Mouse (Mus musculus): ENCODE data around the gene Il10rb. TPM values are rescaled to one million over a fixed set of nuclear protein-coding genes. Genes with fewer than 3 reads are reported as not detected.

Il10rb gene
- polyA plus RNA-seq, 1 experiment: 53.1 TPM

DNA sequence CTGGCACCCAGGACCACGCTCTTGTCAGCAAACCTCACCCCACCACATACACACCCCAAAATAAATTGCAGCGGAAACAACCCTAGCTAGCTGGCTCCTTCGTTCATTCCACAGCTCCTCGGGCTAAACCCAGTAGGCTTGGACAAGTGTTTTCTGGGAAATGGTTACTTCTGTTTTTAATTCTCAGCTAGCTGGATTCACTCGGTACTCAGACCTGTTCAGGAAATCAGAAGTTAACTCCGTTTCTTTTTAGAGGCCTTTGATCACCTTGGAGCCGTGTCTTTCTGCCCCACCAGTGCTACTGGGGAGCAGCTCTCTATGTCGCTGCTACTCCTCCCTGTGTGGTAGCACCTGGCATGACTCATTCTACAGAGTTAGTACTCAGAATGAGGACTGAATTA, 37.2 kb downstream of the Il10rb start:
- WGBS: 71% methylated on average over 8 of the region's 8 CpGs
- TF ChIP-seq CTCF (IDR thresholded peaks at IDR 0.05; ENCODE audit: insufficient read depth, low read length) (no peak), POLR2A (IDR thresholded peaks at IDR 0.05; ENCODE audit: borderline replicate concordance, extremely low read depth, low read depth, low read length) (no peak)
- no peak overlapping the region for H3K4me3 ChIP-seq (replicated peaks; ENCODE audit: extremely low read depth, low read depth, low read length)
- H3K4me1 ChIP-seq (ENCODE audit: control insufficient read depth, insufficient read depth, low read length): peaks cover 13% of the 10 kb centered on the region; the same call in 1 of the 2 replicates
- no peak for DNase-seq

DNA sequence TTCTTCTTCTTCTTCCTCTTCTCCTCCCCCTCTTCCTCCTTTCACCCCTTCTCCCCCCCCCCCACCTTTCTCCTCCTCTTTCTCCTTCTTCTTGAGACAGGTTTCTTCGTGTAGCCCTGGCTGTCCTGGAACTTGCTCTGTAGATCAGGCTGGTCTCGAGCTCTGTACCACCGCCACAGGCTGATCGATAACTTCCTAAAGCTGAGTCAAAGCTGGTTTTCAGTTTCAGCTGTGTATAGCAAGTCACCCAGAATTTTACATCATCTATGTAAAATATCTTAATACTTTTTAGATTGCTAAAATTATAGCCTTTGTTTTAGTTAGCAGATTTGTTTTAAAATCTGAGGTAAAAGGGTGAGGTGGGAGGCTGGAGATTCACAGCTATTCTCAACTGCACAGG, 38.9 kb downstream of the Il10rb start:
- peaks cover 11% of the 10 kb centered on the region; the same call in 1 of the 2 replicates for H3K4me1 ChIP-seq (ENCODE audit: control insufficient read depth, insufficient read depth, low read length)
- no peak for TF ChIP-seq POLR2A (IDR thresholded peaks at IDR 0.05; ENCODE audit: borderline replicate concordance, extremely low read depth, low read depth, low read length)
- no peak for TF ChIP-seq CTCF (IDR thresholded peaks at IDR 0.05; ENCODE audit: insufficient read depth, low read length)
- no peak for DNase-seq
- no peak overlapping the region for H3K4me3 ChIP-seq (replicated peaks; ENCODE audit: extremely low read depth, low read depth, low read length)
- WGBS: 71% methylated on average over 4 of the region's 4 CpGs

DNA sequence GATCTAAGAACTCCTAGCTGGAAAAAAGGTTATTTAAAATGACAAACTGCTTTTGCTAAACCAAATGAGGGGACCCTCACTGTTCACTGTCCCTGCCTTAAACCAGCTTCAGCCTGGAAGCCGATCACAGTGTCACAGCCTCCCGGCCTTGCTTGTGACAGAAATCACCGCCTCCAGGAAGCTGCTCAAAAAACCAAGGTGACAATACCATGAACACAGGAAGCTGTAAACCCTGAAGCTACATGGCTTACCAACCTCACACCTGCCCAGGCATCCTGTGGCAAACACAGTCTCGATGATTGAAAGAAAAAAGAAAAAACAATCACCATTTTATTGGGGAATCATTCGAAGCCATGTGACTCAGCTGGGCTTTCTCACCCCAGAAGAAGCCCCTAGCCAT, 39.6 kb downstream of the Il10rb start:
- no peak for TF ChIP-seq CTCF (IDR thresholded peaks at IDR 0.05; ENCODE audit: insufficient read depth, low read length)
- no peak for TF ChIP-seq POLR2A (IDR thresholded peaks at IDR 0.05; ENCODE audit: borderline replicate concordance, extremely low read depth, low read depth, low read length)
- Histone ChIP-seq H3K4me3 (replicated peaks; ENCODE audit: extremely low read depth, low read depth, low read length) (no peak overlapping the region), H3K4me1 (ENCODE audit: control insufficient read depth, insufficient read depth, low read length) (peaks cover 11% of the 10 kb centered on the region; the same call in 1 of the 2 replicates)
- no peak for DNase-seq
- 62% methylated on average over 5 of the region's 5 CpGs for WGBS

DNA sequence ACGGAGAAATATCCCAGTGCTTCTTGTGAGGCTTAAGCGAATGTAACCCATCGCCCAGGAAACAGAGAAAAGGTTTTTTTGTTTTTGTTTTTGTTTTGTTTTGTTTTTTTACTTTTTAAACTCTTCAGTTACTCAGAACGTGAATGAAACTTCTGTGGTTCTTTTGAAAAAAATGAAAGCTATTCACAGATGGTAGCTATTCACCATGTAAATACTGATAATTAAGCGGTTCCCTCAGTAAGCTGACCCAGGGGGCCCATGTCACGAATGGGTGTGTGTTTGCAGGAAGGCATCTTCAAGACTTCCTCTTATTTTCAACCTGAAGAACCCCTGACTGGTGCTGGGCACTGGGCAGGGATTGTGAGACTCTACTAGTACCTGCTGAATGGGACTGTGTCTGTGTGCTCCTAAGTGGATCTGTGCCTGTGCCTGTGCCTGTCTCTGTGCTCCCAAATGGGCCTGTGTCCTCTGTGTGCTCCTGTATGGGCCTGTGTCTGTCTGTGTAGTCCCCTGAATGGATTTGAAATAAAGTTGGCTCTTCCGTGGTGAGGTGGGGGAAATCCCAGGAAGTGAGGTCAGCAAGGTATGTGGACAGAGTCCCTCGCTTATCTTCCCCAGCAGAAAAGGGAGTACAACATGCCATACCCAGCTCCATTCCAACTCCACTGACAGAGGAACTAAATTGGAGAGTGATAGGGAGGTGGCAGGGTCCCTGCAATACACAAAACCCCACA, 41.0 kb downstream of the Il10rb start:
- no peak for DNase-seq
- 60% methylated on average over 8 of the region's 8 CpGs for WGBS
- peaks cover 7% of the 10 kb centered on the region for H3K4me1 ChIP-seq (ENCODE audit: control insufficient read depth, insufficient read depth, low read length)
- no peak overlapping the region for H3K4me3 ChIP-seq (replicated peaks; ENCODE audit: extremely low read depth, low read depth, low read length)
- TF ChIP-seq CTCF (IDR thresholded peaks at IDR 0.05; ENCODE audit: insufficient read depth, low read length) (no peak), POLR2A (IDR thresholded peaks at IDR 0.05; ENCODE audit: borderline replicate concordance, extremely low read depth, low read depth, low read length) (no peak)

- 34% methylated on average over 6 of the region's 6 CpGs for WGBS
- peak; percentile 22 for DNase-seq
- Histone ChIP-seq H3K4me3 (replicated peaks; ENCODE audit: extremely low read depth, low read depth, low read length) (no peak overlapping the region), H3K4me1 (ENCODE audit: control insufficient read depth, insufficient read depth, low read length) (peaks cover 12% of the 10 kb centered on the region)
- no peak for TF ChIP-seq POLR2A (IDR thresholded peaks at IDR 0.05; ENCODE audit: borderline replicate concordance, extremely low read depth, low read depth, low read length)
- TF ChIP-seq CTCF (IDR thresholded peaks at IDR 0.05; ENCODE audit: insufficient read depth, low read length): no peak
Measured at GRCm38 (mm10) chr16:91447512-91447900, 41.5 kb downstream of the Il10rb start.

DNA sequence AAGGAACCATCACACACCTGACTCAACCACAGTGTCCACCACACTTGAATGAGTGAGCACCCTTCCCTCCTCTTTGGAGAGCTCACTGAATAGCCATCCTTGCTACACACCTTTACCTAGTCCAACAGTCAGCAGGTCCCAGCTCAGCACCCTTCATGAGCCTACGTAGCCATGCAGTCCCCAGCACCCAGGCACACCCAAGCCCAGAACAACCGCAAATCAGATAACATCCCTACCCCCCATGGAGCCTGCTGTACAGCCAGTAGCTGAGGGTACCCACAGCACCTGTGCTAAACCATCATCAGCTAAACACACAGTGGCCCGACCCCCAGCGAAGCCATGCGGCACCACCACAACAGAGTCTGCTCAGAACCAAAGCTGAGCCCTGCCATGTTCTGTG, 42.1 kb downstream of the Il10rb start:
- TF ChIP-seq POLR2A (IDR thresholded peaks at IDR 0.05; ENCODE audit: borderline replicate concordance, extremely low read depth, low read depth, low read length): no peak
- TF ChIP-seq CTCF (IDR thresholded peaks at IDR 0.05; ENCODE audit: insufficient read depth, low read length): no peak
- peaks cover 15% of the 10 kb centered on the region for H3K4me1 ChIP-seq (ENCODE audit: control insufficient read depth, insufficient read depth, low read length)
- no peak overlapping the region for H3K4me3 ChIP-seq (replicated peaks; ENCODE audit: extremely low read depth, low read depth, low read length)
- 90% methylated on average over 5 of the region's 5 CpGs for WGBS
- no peak for DNase-seq

GRCm38 (mm10) chr16:91448895-91449294, 42.9 kb downstream of the Il10rb start:
- WGBS: 90% methylated on average over 7 of the region's 7 CpGs
- no peak for DNase-seq
- H3K4me1 ChIP-seq (ENCODE audit: control insufficient read depth, insufficient read depth, low read length): peaks cover 22% of the 10 kb centered on the region
- TF ChIP-seq CTCF (IDR thresholded peaks at IDR 0.05; ENCODE audit: insufficient read depth, low read length): no peak
- no peak for TF ChIP-seq POLR2A (IDR thresholded peaks at IDR 0.05; ENCODE audit: borderline replicate concordance, extremely low read depth, low read depth, low read length)
- H3K4me3 ChIP-seq (replicated peaks; ENCODE audit: extremely low read depth, low read depth, low read length): no peak overlapping the region

DNA sequence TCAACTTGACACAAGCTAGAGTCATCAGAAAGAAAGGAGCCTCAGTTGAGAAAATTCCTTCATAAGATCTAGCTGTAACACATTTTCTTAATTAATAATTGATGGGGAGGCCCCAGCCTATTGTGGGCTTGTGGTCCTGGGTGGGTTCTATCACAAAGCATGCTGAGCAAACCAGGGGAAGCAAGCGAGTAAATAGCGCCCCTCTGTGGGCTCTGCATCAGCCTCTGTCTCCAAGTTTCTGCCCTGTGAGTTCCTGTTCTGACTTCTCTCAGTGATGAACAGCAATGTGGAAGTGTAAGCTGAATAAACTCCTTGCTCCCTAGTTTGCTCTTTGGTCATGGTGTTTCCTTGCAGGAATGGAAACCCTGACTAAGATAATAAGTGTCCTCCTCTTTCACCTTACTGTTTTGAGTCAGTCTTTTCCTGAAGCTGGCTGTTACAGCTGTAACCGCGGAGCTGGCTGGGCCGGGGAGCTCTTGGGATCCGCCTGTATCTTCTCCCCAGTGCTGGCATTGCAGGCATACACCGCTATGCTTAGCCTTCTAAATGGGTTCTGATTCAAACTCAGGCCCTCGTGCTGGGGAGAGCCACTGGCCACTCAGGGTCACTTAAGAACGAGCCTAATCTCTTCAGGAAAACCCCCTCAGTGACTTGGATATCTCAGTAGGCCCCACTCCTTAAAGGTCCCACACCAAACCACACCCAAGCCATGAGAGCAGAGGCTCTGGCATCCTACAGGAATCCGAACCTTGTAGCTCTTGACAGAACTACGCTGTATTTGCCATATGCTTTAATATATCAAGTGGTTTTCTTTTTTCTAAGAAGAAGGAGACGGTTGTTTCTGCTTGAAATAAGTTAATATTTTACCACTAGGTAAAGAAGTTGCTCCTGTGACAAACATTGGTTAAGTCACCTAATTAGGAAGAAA, 44.4 kb downstream of the Il10rb start:
- no peak overlapping the region for H3K4me3 ChIP-seq (replicated peaks; ENCODE audit: extremely low read depth, low read depth, low read length)
- WGBS: 78% methylated on average over 12 of the region's 12 CpGs
- TF ChIP-seq POLR2A (IDR thresholded peaks at IDR 0.05; ENCODE audit: borderline replicate concordance, extremely low read depth, low read depth, low read length): no peak
- 0 out of 2 replicates have a peak, but pooled peaks have one; percentile 2 for TF ChIP-seq CTCF (IDR thresholded peaks at IDR 0.05; ENCODE audit: insufficient read depth, low read length)
- no peak for DNase-seq
- H3K4me1 ChIP-seq (ENCODE audit: control insufficient read depth, insufficient read depth, low read length): peaks cover 22% of the 10 kb centered on the region

- 55% methylated on average over 2 of the region's 2 CpGs for WGBS
- TF ChIP-seq CTCF (IDR thresholded peaks at IDR 0.05; ENCODE audit: insufficient read depth, low read length) (no peak), POLR2A (IDR thresholded peaks at IDR 0.05; ENCODE audit: borderline replicate concordance, extremely low read depth, low read depth, low read length) (no peak)
- peaks cover 22% of the 10 kb centered on the region for H3K4me1 ChIP-seq (ENCODE audit: control insufficient read depth, insufficient read depth, low read length)
- DNase-seq: no peak
- H3K4me3 ChIP-seq (replicated peaks; ENCODE audit: extremely low read depth, low read depth, low read length): no peak overlapping the region
Measured at GRCm38 (mm10) chr16:91451949-91452348, 46.0 kb downstream of the Il10rb start.

Data from lung, adult 2 months (tissue).